Mouse (Mus musculus) T-helper 1 cell (primary cell): ENCODE measurements at regions not wholly inside any gene's neighbourhood (a gene's known extent, or its start where the extent isn't known, plus 50 kb on each side); places are given as distances from the start of the nearest gene placed in this dataset.

Experiments used
- in situ Hi-C: fragments of 300-600 bp; cut with MboI, MseI; formaldehyde crosslinking; loops from one replicate; pipeline ENCODE4 v1.15.1; 2025; ENCODE audit warnings: high pct_unique_total_duplicates

- in situ Hi-C loops: no loop called here
Observed at GRCm38 (mm10) chr11:23996250-23996649, 78.6 kb downstream of the A830031A19Rik start.

GRCm38 (mm10) chr11:23994160-23994559, 80.7 kb downstream of the A830031A19Rik start:
- in situ Hi-C loops: no loop called here

GRCm38 (mm10) chr11:23987532-23988450, 87.1 kb downstream of the A830031A19Rik start:
- in situ Hi-C loops: no loop called here

- in situ Hi-C loops: no loop called here
Observed at GRCm38 (mm10) chr11:23985231-23985630, 89.6 kb downstream of the A830031A19Rik start.

GRCm38 (mm10) chr11:23979332-23979731, 84.3 kb upstream of the Papolg start:
- in situ Hi-C loops: no loop called here

- in situ Hi-C loops: no loop called here
Observed at GRCm38 (mm10) chr11:23978300-23978699, 83.2 kb upstream of the Papolg start.

GRCm38 (mm10) chr11:23977096-23977495, 82.0 kb upstream of the Papolg start:
- in situ Hi-C loops: no loop called here

GRCm38 (mm10) chr11:23954323-23954722, 59.3 kb upstream of the Papolg start:
- in situ Hi-C loops: loop anchor here (5.0 kb wide), 1 partner anchor 62 kb away; no protein-coding TSS in a partner anchor

- in situ Hi-C loops: no loop called here
Observed at GRCm38 (mm10) chr11:23945966-23946365, 50.9 kb upstream of the Papolg start.
